Mouse (Mus musculus) heart, embryonic 12.5 days (tissue): ENCODE results near the gene Auts2. TPM values are rescaled to one million over a fixed set of nuclear protein-coding genes. Genes with fewer than 3 reads are reported as not detected.

Experiments used
- ATAC-seq: fragments of 200-750 bp; cut with Nextera tagmentation; 2 replicates; pipeline ENCODE4 v1.8.0; 2017; ENCODE audit warnings: moderate TSS enrichment, moderate library complexity; ENCODE audit not compliant: insufficient number of reproducible peaks, low FRiP score
- H3K27ac ChIP-seq: fragments of 300-500 bp; sonication (generic); 2 replicates; pipeline ENCODE4 v1.5.1; 2016; ENCODE audit warnings: mild to moderate bottlenecking, moderate library complexity; ENCODE audit not compliant: poor library complexity, severe bottlenecking
- H3K27me3 ChIP-seq: fragments of 300-500 bp; sonication (generic); replicated peaks from 2 replicates; pipeline ENCODE4 v1.6.1; 2016; ENCODE audit warnings: mild to moderate bottlenecking, moderate library complexity
- H3K36me3 ChIP-seq: fragments of 300-500 bp; sonication (generic); 2 replicates; pipeline ENCODE4 v1.6.1; 2016; ENCODE audit warnings: mild to moderate bottlenecking, moderate library complexity
- H3K4me1 ChIP-seq: fragments of 300-500 bp; sonication (generic); replicated peaks from 2 replicates; pipeline ENCODE4 v1.6.1; 2016; ENCODE audit warnings: mild to moderate bottlenecking
- H3K4me2 ChIP-seq: fragments of 300-500 bp; sonication (generic); 2 replicates; pipeline ENCODE4 v1.6.1; 2016; ENCODE audit warnings: mild to moderate bottlenecking, moderate library complexity
- H3K4me3 ChIP-seq: fragments of 300-500 bp; sonication (generic); 2 replicates; pipeline ENCODE4 v1.5.1; 2016; ENCODE audit warnings: mild to moderate bottlenecking
- H3K9ac ChIP-seq: fragments of 300-500 bp; sonication (generic); 2 replicates; pipeline ENCODE4 v1.6.1; 2016; ENCODE audit warnings: mild to moderate bottlenecking, moderate library complexity
- H3K9me3 ChIP-seq: fragments of 300-500 bp; sonication (generic); replicated peaks from 2 replicates; pipeline ENCODE4 v1.6.1; 2016; ENCODE audit warnings: mild to moderate bottlenecking, moderate library complexity
- WGBS: fragments of 180-500 bp; shearing (Covaris S2); methylation state at CpG from one replicate; pipeline ENCODE4 v1.1.7; 2016; 5-methylcytosine and 5-hydroxymethylcytosine counted together
- polyA plus RNA-seq: library from polyadenylated mRNA; unstranded; fragments of >200 nt; fragmentation: Nextera tagmentation; extraction: Ambion mirVana; gene quantifications from 2 replicates; pipeline ENCODE4 v1.2.1, GENCODE M21; 2016

Auts2 gene
- polyA plus RNA-seq, 1 experiment from 2014 or later, result 25.3 TPM

- H3K9ac ChIP-seq, result no peak overlapping the region
- no peak for ATAC-seq
- H3K36me3 ChIP-seq, result no peaks in the 10 kb centered on the region
- no peak overlapping the region for H3K27ac ChIP-seq
- H3K4me3 ChIP-seq, result no peak overlapping the region
- H3K27me3 ChIP-seq, result peaks cover 30% of the 10 kb centered on the region
- H3K4me1 ChIP-seq, result peaks cover 12% of the 10 kb centered on the region
- no peak overlapping the region for H3K4me2 ChIP-seq
- 79% methylated on average over 3 of the region's 3 CpGs for WGBS
- H3K9me3 ChIP-seq, result no peaks in the 10 kb centered on the region
Measured at GRCm38 (mm10) chr5:131597503-131597902, 945.6 kb downstream of the Auts2 start.

- Histone ChIP-seq H3K27ac (no peak overlapping the region), H3K4me1 (peaks cover 12% of the 10 kb centered on the region), H3K27me3 (peaks cover 27% of the 10 kb centered on the region), H3K9ac (no peak overlapping the region), H3K36me3 (no peaks in the 10 kb centered on the region), H3K9me3 (no peaks in the 10 kb centered on the region), H3K4me3 (no peak overlapping the region), H3K4me2 (no peak overlapping the region)
- ATAC-seq, result no peak
- WGBS, result 3% methylated on average over 10 of the region's 10 CpGs
Measured at GRCm38 (mm10) chr5:131596591-131596990, 946.6 kb downstream of the Auts2 start.

GRCm38 (mm10) chr5:131595730-131596129 is 947.4 kb downstream of the Auts2 start:
- no peak for ATAC-seq

GRCm38 (mm10) chr5:131594597-131594996 is 948.5 kb downstream of the Auts2 start:
- H3K4me2 ChIP-seq, result no peak overlapping the region
- H3K27me3 ChIP-seq, result peaks cover 27% of the 10 kb centered on the region
- WGBS, result 78% methylated on average over 3 of the region's 3 CpGs
- no peak overlapping the region for H3K9ac ChIP-seq
- peaks cover 3% of the 10 kb centered on the region; the same call in 1 of the 2 replicates for H3K4me1 ChIP-seq
- no peak for ATAC-seq
- H3K27ac ChIP-seq, result no peak overlapping the region
- no peak overlapping the region for H3K4me3 ChIP-seq
- no peaks in the 10 kb centered on the region for H3K36me3 ChIP-seq
- H3K9me3 ChIP-seq, result no peaks in the 10 kb centered on the region

More at GRCm38 (mm10) chr5:131595730-131596129, 947.4 kb downstream of the Auts2 start:
- Histone ChIP-seq H3K9ac (no peak overlapping the region), H3K4me1 (peaks cover 12% of the 10 kb centered on the region), H3K4me2 (no peak overlapping the region), H3K27ac (no peak overlapping the region), H3K27me3 (peaks cover 27% of the 10 kb centered on the region), H3K4me3 (no peak overlapping the region), H3K9me3 (no peaks in the 10 kb centered on the region), H3K36me3 (no peaks in the 10 kb centered on the region)
- WGBS, result 26% methylated on average over 8 of the region's 8 CpGs

GRCm38 (mm10) chr5:131593261-131593660 is 949.9 kb downstream of the Auts2 start:
- Histone ChIP-seq H3K4me3 (no peak overlapping the region), H3K9ac (no peak overlapping the region), H3K27me3 (peaks cover 23% of the 10 kb centered on the region), H3K4me2 (no peak overlapping the region), H3K36me3 (no peaks in the 10 kb centered on the region), H3K4me1 (peaks cover 3% of the 10 kb centered on the region; the same call in 1 of the 2 replicates), H3K27ac (no peak overlapping the region), H3K9me3 (no peaks in the 10 kb centered on the region)
- ATAC-seq, result no peak
- WGBS, result 74% methylated on average over 10 of the region's 10 CpGs

GRCm38 (mm10) chr5:131589948-131590467 is 953.1 kb downstream of the Auts2 start:
- Histone ChIP-seq H3K4me1 (peaks cover 14% of the 10 kb centered on the region), H3K4me3 (no peak overlapping the region), H3K9me3 (no peaks in the 10 kb centered on the region), H3K4me2 (no peak overlapping the region), H3K27ac (no peak overlapping the region), H3K36me3 (no peaks in the 10 kb centered on the region), H3K27me3 (peaks cover 8% of the 10 kb centered on the region; the same call in 1 of the 2 replicates), H3K9ac (no peak overlapping the region)
- ATAC-seq, result no peak
- 75% methylated on average over 6 of the region's 6 CpGs for WGBS

- ATAC-seq, result no peak
- 85% methylated on average over 5 of the region's 5 CpGs for WGBS
- Histone ChIP-seq H3K27ac (no peak overlapping the region), H3K9ac (no peak overlapping the region), H3K4me2 (no peak overlapping the region), H3K9me3 (no peaks in the 10 kb centered on the region), H3K4me1 (peaks cover 25% of the 10 kb centered on the region), H3K4me3 (no peak overlapping the region), H3K27me3 (peaks cover 8% of the 10 kb centered on the region; the same call in 1 of the 2 replicates), H3K36me3 (no peaks in the 10 kb centered on the region)
Measured at GRCm38 (mm10) chr5:131586332-131586700, 956.8 kb downstream of the Auts2 start.

- Histone ChIP-seq H3K4me3 (no peak overlapping the region), H3K9ac (0 out of 2 replicates have a peak overlapping the region, but pooled peaks have one; percentile 9), H3K4me2 (peak overlapping the region; percentile 42; the same call in 1 of the 2 replicates), H3K27ac (no peak overlapping the region), H3K27me3 (peaks cover 8% of the 10 kb centered on the region; the same call in 1 of the 2 replicates), H3K4me1 (peaks cover 25% of the 10 kb centered on the region), H3K36me3 (no peaks in the 10 kb centered on the region), H3K9me3 (no peaks in the 10 kb centered on the region)
- whole genome bisulfite sequencing, result 54% methylated on average over 26 of the region's 26 CpGs
- ATAC-seq, result 0 out of 2 replicates have a peak, but pooled peaks have one; percentile 33
Measured at GRCm38 (mm10) chr5:131585684-131586331, 957.3 kb downstream of the Auts2 start.

GRCm38 (mm10) chr5:131584260-131585135 is 958.6 kb downstream of the Auts2 start:
- Histone ChIP-seq H3K27me3 (peaks cover 8% of the 10 kb centered on the region; the same call in 1 of the 2 replicates), H3K9ac (no peak overlapping the region), H3K4me1 (peaks cover 25% of the 10 kb centered on the region), H3K27ac (no peak overlapping the region), H3K9me3 (no peaks in the 10 kb centered on the region), H3K4me2 (no peak overlapping the region), H3K36me3 (no peaks in the 10 kb centered on the region), H3K4me3 (no peak overlapping the region)
- no peak for ATAC-seq
- 33% methylated on average over 12 of the region's 12 CpGs for WGBS

- Histone ChIP-seq H3K9ac (no peak overlapping the region), H3K27me3 (peaks cover 3% of the 10 kb centered on the region; the same call in 1 of the 2 replicates), H3K4me2 (no peak overlapping the region), H3K27ac (no peak overlapping the region), H3K4me3 (no peak overlapping the region), H3K4me1 (peaks cover 24% of the 10 kb centered on the region), H3K36me3 (no peaks in the 10 kb centered on the region), H3K9me3 (no peaks in the 10 kb centered on the region)
- no peak for ATAC-seq
- WGBS, result 88% methylated on average over 23 of the region's 23 CpGs
Measured at GRCm38 (mm10) chr5:131581110-131582050, 961.8 kb downstream of the Auts2 start.
